Mouse (Mus musculus) stomach, embryonic 16.5 days (tissue): ENCODE measurements around the gene Ces5a. TPM values are rescaled to one million over a fixed set of nuclear protein-coding genes. Genes with fewer than 3 reads are reported as not detected.

Experiments
- ATAC-seq: fragments of 200-750 bp; cut with Nextera tagmentation; 2 replicates; pipeline ENCODE4 v1.8.0; 2017; ENCODE audit warnings: moderate number of reproducible peaks, moderate TSS enrichment; ENCODE audit not compliant: insufficient read depth, low FRiP score
- H3K27ac ChIP-seq: fragments of 300-500 bp; sonication (generic); 2 replicates; pipeline ENCODE4 v1.5.1; 2014; ENCODE audit warnings: low read length
- H3K27me3 ChIP-seq: fragments of 300-500 bp; sonication (generic); 2 replicates; pipeline ENCODE4 v1.6.1; 2014; ENCODE audit warnings: low read length, control low read depth, mixed read lengths; ENCODE audit not compliant: control insufficient read depth, insufficient read depth
- H3K36me3 ChIP-seq: fragments of 300-500 bp; sonication (generic); 2 replicates; pipeline ENCODE4 v1.6.1; 2014; ENCODE audit warnings: low read length; ENCODE audit not compliant: control insufficient read depth, insufficient read depth
- H3K4me1 ChIP-seq: fragments of 300-500 bp; sonication (generic); 2 replicates; pipeline ENCODE4 v1.6.1; 2014; ENCODE audit warnings: low read length, control low read depth, mixed read lengths; ENCODE audit not compliant: control insufficient read depth, insufficient read depth
- H3K4me2 ChIP-seq: fragments of 300-500 bp; sonication (generic); 2 replicates; pipeline ENCODE4 v1.6.1; 2014; ENCODE audit warnings: low read depth, low read length, mixed read lengths
- H3K4me3 ChIP-seq: fragments of 300-500 bp; sonication (generic); replicated peaks from 2 replicates; pipeline ENCODE4 v1.5.1; 2014; ENCODE audit warnings: mild to moderate bottlenecking, low read length
- H3K9ac ChIP-seq: fragments of 300-500 bp; sonication (generic); 2 replicates; pipeline ENCODE4 v1.6.1; 2014; ENCODE audit warnings: low read length
- H3K9me3 ChIP-seq: fragments of 300-500 bp; sonication (generic); replicated peaks from 2 replicates; pipeline ENCODE4 v1.6.1; 2016; ENCODE audit warnings: low read length, control low read depth; ENCODE audit not compliant: control insufficient read depth
- WGBS: fragments of 180-500 bp; shearing (Covaris S2); extraction: QIAGEN DNeasy Blood & Tissue Kit; methylation state at CpG from one replicate; pipeline ENCODE4 v1.1.7; 2014; 5-methylcytosine and 5-hydroxymethylcytosine counted together
- polyA plus RNA-seq: library from polyadenylated mRNA; unstranded; fragments of >200 nt; fragmentation: Nextera tagmentation; extraction: Ambion mirVana; gene quantifications from 2 replicates; pipeline ENCODE4 v1.2.1, GENCODE M21; 2015

Ces5a gene
- polyA plus RNA-seq, 1 experiment from 2014 or later, result 0.10 TPM

GRCm38 (mm10) chr8:93563551-93563950 is 27.9 kb upstream of the Ces5a start:
- H3K9me3 ChIP-seq, result peaks cover 2% of the 10 kb centered on the region

GRCm38 (mm10) chr8:93562557-93563210 is 27.1 kb upstream of the Ces5a start:
- 17% methylated on average over 6 of the region's 6 CpGs for WGBS
- H3K4me3 ChIP-seq, result no peak overlapping the region
- peaks cover 3% of the 10 kb centered on the region; the same call in 1 of the 2 replicates for H3K4me1 ChIP-seq
- no peak overlapping the region for H3K4me2 ChIP-seq
- H3K9me3 ChIP-seq, result no peaks in the 10 kb centered on the region
- H3K27me3 ChIP-seq, result no peaks in the 10 kb centered on the region
- H3K9ac ChIP-seq, result no peak overlapping the region
- H3K27ac ChIP-seq, result peak overlapping the region; percentile 62
- ATAC-seq, result peak; percentile 82
- H3K36me3 ChIP-seq, result no peaks in the 10 kb centered on the region

More at GRCm38 (mm10) chr8:93563551-93563950, 27.9 kb upstream of the Ces5a start:
- ATAC-seq, result no peak
- Histone ChIP-seq H3K27ac (no peak overlapping the region), H3K4me3 (no peak overlapping the region), H3K36me3 (no peaks in the 10 kb centered on the region), H3K9ac (no peak overlapping the region), H3K4me1 (peaks cover 3% of the 10 kb centered on the region; the same call in 1 of the 2 replicates), H3K4me2 (no peak overlapping the region), H3K27me3 (no peaks in the 10 kb centered on the region)
- 83% methylated on average over 7 of the region's 7 CpGs for WGBS

- no peak overlapping the region for H3K27ac ChIP-seq
- H3K9me3 ChIP-seq, result no peaks in the 10 kb centered on the region
- H3K4me1 ChIP-seq, result peaks cover 3% of the 10 kb centered on the region; the same call in 1 of the 2 replicates
- H3K36me3 ChIP-seq, result no peaks in the 10 kb centered on the region
- no peak overlapping the region for H3K4me3 ChIP-seq
- no peak overlapping the region for H3K9ac ChIP-seq
- no peak overlapping the region for H3K4me2 ChIP-seq
- 84% methylated on average over 3 of the region's 3 CpGs for WGBS
- H3K27me3 ChIP-seq, result no peaks in the 10 kb centered on the region
- no peak for ATAC-seq
Observed at GRCm38 (mm10) chr8:93561271-93561670, 25.6 kb upstream of the Ces5a start.

GRCm38 (mm10) chr8:93559696-93560095 is 24.1 kb upstream of the Ces5a start:
- H3K27ac ChIP-seq, result no peak overlapping the region
- no peak for ATAC-seq
- 56% methylated on average over 2 of the region's 2 CpGs for WGBS
- no peak overlapping the region for H3K9ac ChIP-seq
- H3K9me3 ChIP-seq, result peaks cover 3% of the 10 kb centered on the region; the same call in 1 of the 2 replicates
- H3K4me2 ChIP-seq, result no peak overlapping the region
- peaks cover 3% of the 10 kb centered on the region; the same call in 1 of the 2 replicates for H3K4me1 ChIP-seq
- H3K36me3 ChIP-seq, result no peaks in the 10 kb centered on the region
- no peak overlapping the region for H3K4me3 ChIP-seq
- H3K27me3 ChIP-seq, result no peaks in the 10 kb centered on the region

- ATAC-seq, result no peak
- H3K4me2 ChIP-seq, result no peak overlapping the region
- no peak overlapping the region for H3K4me3 ChIP-seq
- no peaks in the 10 kb centered on the region for H3K27me3 ChIP-seq
- no peaks in the 10 kb centered on the region for H3K9me3 ChIP-seq
- 75% methylated on average over 3 of the region's 3 CpGs for WGBS
- no peak overlapping the region for H3K9ac ChIP-seq
- no peaks in the 10 kb centered on the region for H3K4me1 ChIP-seq
- H3K36me3 ChIP-seq, result no peaks in the 10 kb centered on the region
- no peak overlapping the region for H3K27ac ChIP-seq
Observed at GRCm38 (mm10) chr8:93502634-93503033, 33.0 kb downstream of the Ces5a start.

GRCm38 (mm10) chr8:93499437-93499836 is 36.2 kb downstream of the Ces5a start:
- H3K4me3 ChIP-seq, result no peak overlapping the region
- no peak overlapping the region for H3K9ac ChIP-seq
- H3K27me3 ChIP-seq, result no peaks in the 10 kb centered on the region
- no peak overlapping the region for H3K4me2 ChIP-seq
- H3K27ac ChIP-seq, result no peak overlapping the region
- no peak for ATAC-seq
- 44% methylated on average over 9 of the region's 9 CpGs for WGBS
- H3K9me3 ChIP-seq, result no peaks in the 10 kb centered on the region
- H3K36me3 ChIP-seq, result no peaks in the 10 kb centered on the region
- H3K4me1 ChIP-seq, result no peaks in the 10 kb centered on the region

- Histone ChIP-seq H3K4me3 (no peak overlapping the region), H3K9ac (no peak overlapping the region), H3K9me3 (no peaks in the 10 kb centered on the region), H3K4me1 (no peaks in the 10 kb centered on the region), H3K36me3 (no peaks in the 10 kb centered on the region), H3K4me2 (no peak overlapping the region), H3K27ac (no peak overlapping the region), H3K27me3 (no peaks in the 10 kb centered on the region)
- 25% methylated on average over 6 of the region's 6 CpGs for WGBS
- ATAC-seq, result no peak
Observed at GRCm38 (mm10) chr8:93495330-93495729, 40.3 kb downstream of the Ces5a start.

- no peaks in the 10 kb centered on the region for H3K4me1 ChIP-seq
- H3K4me3 ChIP-seq, result no peak overlapping the region
- no peak overlapping the region for H3K4me2 ChIP-seq
- H3K27me3 ChIP-seq, result no peaks in the 10 kb centered on the region
- ATAC-seq, result no peak
- H3K27ac ChIP-seq, result no peak overlapping the region
- WGBS, result 18% methylated on average over 4 of the region's 4 CpGs
- no peak overlapping the region for H3K9ac ChIP-seq
- H3K9me3 ChIP-seq, result no peaks in the 10 kb centered on the region
- H3K36me3 ChIP-seq, result no peaks in the 10 kb centered on the region
Observed at GRCm38 (mm10) chr8:93488743-93489142, 46.9 kb downstream of the Ces5a start.

GRCm38 (mm10) chr8:93478211-93478610 is 57.4 kb downstream of the Ces5a start:
- no peak for ATAC-seq
- H3K36me3 ChIP-seq, result no peaks in the 10 kb centered on the region
- no peak overlapping the region for H3K9ac ChIP-seq
- H3K4me2 ChIP-seq, result no peak overlapping the region
- H3K9me3 ChIP-seq, result no peaks in the 10 kb centered on the region
- no peaks in the 10 kb centered on the region for H3K27me3 ChIP-seq
- WGBS, result 94% methylated on average over 3 of the region's 3 CpGs
- no peaks in the 10 kb centered on the region for H3K4me1 ChIP-seq
- no peak overlapping the region for H3K27ac ChIP-seq
- H3K4me3 ChIP-seq, result no peak overlapping the region
